Mouse (Mus musculus): ENCODE measurements around the gene Pex1. TPM values are rescaled to one million over a fixed set of nuclear protein-coding genes. Genes with fewer than 3 reads are reported as not detected.

Pex1 gene
- polyA plus RNA-seq, 1 experiment = 4.2 TPM

- no peak within 1 kb of the TSS for H3K4me2 ChIP-seq (ENCODE audit: low read depth)
- H3K27me3 ChIP-seq (ENCODE audit: control insufficient read depth, insufficient read depth, insufficient read length) = no peaks in the 10 kb centered on the region
- H3K4me3 ChIP-seq = no peak within 1 kb of the TSS
- H3K36me3 ChIP-seq (ENCODE audit: control insufficient read depth, insufficient read depth) = peaks cover 52% of the 10 kb centered on the region
- TF ChIP-seq TCF3 (IDR thresholded peaks at IDR 0.05; ENCODE audit: insufficient read length, low read depth) (no peak), POLR2AphosphoS2 (IDR thresholded peaks at IDR 0.05; ENCODE audit: insufficient read length, low read depth) (no peak), CEBPB (IDR thresholded peaks at IDR 0.05; ENCODE audit: insufficient read depth, poor library complexity, severe bottlenecking) (no peak), SRF (IDR thresholded peaks at IDR 0.05; ENCODE audit: control insufficient read depth, insufficient read length, low read depth) (no peak), USF1 (IDR thresholded peaks at IDR 0.05; ENCODE audit: low read depth) (no peak)
- no peaks in the 10 kb centered on the region for H3K79me2 ChIP-seq (ENCODE audit: control insufficient read depth, insufficient read depth)
- no peak within 1 kb of the TSS for H3ac ChIP-seq (ENCODE audit: control insufficient read depth, insufficient read length)
Observed at GRCm38 (mm10) chr5:3571266-3571665, 24.6 kb upstream of the Pex1 start, which contains the start of gene 1700109H08Rik. 1700109H08Rik (plus strand) TSS chr5:3571566.

- peaks cover 68% of the 10 kb centered on the region for H3K36me3 ChIP-seq (ENCODE audit: control insufficient read depth, insufficient read depth)
- no peaks in the 10 kb centered on the region for H3K27me3 ChIP-seq (ENCODE audit: control insufficient read depth, insufficient read depth, insufficient read length)
- no peak overlapping the region for H3K4me3 ChIP-seq
- TF ChIP-seq USF1 (IDR thresholded peaks at IDR 0.05; ENCODE audit: low read depth) = no peak
- no peak for TF ChIP-seq CEBPB (IDR thresholded peaks at IDR 0.05; ENCODE audit: insufficient read depth, poor library complexity, severe bottlenecking)
- no peak for TF ChIP-seq MAX (IDR thresholded peaks at IDR 0.05; ENCODE audit: low read depth)
- TF ChIP-seq SRF (IDR thresholded peaks at IDR 0.05; ENCODE audit: control insufficient read depth, insufficient read length, low read depth) = no peak
- no peak for TF ChIP-seq TCF12 (IDR thresholded peaks at IDR 0.05; ENCODE audit: insufficient read depth, poor library complexity, severe bottlenecking)
- TF ChIP-seq REST (IDR thresholded peaks at IDR 0.05; ENCODE audit: insufficient read depth, insufficient read length) = no peak
- no peak for TF ChIP-seq MYOD1 (IDR thresholded peaks at IDR 0.05; ENCODE audit: control insufficient read depth in 1 of 3, insufficient read length in 2 of 3, low read depth in 2 of 3)
- TF ChIP-seq POLR2AphosphoS2 (IDR thresholded peaks at IDR 0.05; ENCODE audit: insufficient read length, low read depth) = no peak
- no peak for TF ChIP-seq MYOG (IDR thresholded peaks at IDR 0.05; ENCODE audit: control insufficient read depth in 1 of 3, insufficient read depth in 1 of 3, insufficient read length in 2 of 3, low read depth in 2 of 3)
- no peak for TF ChIP-seq E2F4 (IDR thresholded peaks at IDR 0.05; ENCODE audit: insufficient read depth)
- TF ChIP-seq POLR2A (IDR thresholded peaks at IDR 0.05; ENCODE audit: insufficient read length, low read depth) = no peak
- no peak for TF ChIP-seq TCF3 (IDR thresholded peaks at IDR 0.05; ENCODE audit: insufficient read length, low read depth)
- H3K79me2 ChIP-seq (ENCODE audit: control insufficient read depth, insufficient read depth) = no peaks in the 10 kb centered on the region
- H3K4me2 ChIP-seq (ENCODE audit: low read depth) = no peak overlapping the region
- H3ac ChIP-seq (ENCODE audit: control insufficient read depth, insufficient read length) = no peak overlapping the region
Observed at GRCm38 (mm10) chr5:3574825-3575224, 21.0 kb upstream of the Pex1 start.

- Histone ChIP-seq H3K27me3 (ENCODE audit: control insufficient read depth, insufficient read depth, insufficient read length) (no peaks in the 10 kb centered on the region), H3K36me3 (ENCODE audit: control insufficient read depth, insufficient read depth) (peaks cover 66% of the 10 kb centered on the region), H3ac (ENCODE audit: control insufficient read depth, insufficient read length) (no peak overlapping the region), H3K4me3 (no peak overlapping the region), H3K4me2 (ENCODE audit: low read depth) (no peak overlapping the region), H3K79me2 (ENCODE audit: control insufficient read depth, insufficient read depth) (no peaks in the 10 kb centered on the region)
- no peak for TF ChIP-seq SRF (IDR thresholded peaks at IDR 0.05; ENCODE audit: control insufficient read depth, insufficient read length, low read depth)
- TF ChIP-seq POLR2AphosphoS2 (IDR thresholded peaks at IDR 0.05; ENCODE audit: insufficient read length, low read depth) = no peak
- no peak for TF ChIP-seq TCF3 (IDR thresholded peaks at IDR 0.05; ENCODE audit: insufficient read length, low read depth)
- TF ChIP-seq USF1 (IDR thresholded peaks at IDR 0.05; ENCODE audit: low read depth) = no peak
- TF ChIP-seq POLR2A (IDR thresholded peaks at IDR 0.05; ENCODE audit: insufficient read length, low read depth) = no peak
- TF ChIP-seq TCF12 (IDR thresholded peaks at IDR 0.05; ENCODE audit: insufficient read depth, poor library complexity, severe bottlenecking) = no peak
Observed at GRCm38 (mm10) chr5:3577939-3578338, 17.9 kb upstream of the Pex1 start.

GRCm38 (mm10) chr5:3579066-3579465 is 16.8 kb upstream of the Pex1 start:
- Histone ChIP-seq H3K27me3 (ENCODE audit: control insufficient read depth, insufficient read depth, insufficient read length) (no peaks in the 10 kb centered on the region), H3K79me2 (ENCODE audit: control insufficient read depth, insufficient read depth) (no peaks in the 10 kb centered on the region), H3K36me3 (ENCODE audit: control insufficient read depth, insufficient read depth) (peaks cover 67% of the 10 kb centered on the region), H3K4me3 (no peak overlapping the region), H3ac (ENCODE audit: control insufficient read depth, insufficient read length) (no peak overlapping the region), H3K4me2 (ENCODE audit: low read depth) (no peak overlapping the region)
- TF ChIP-seq SRF (IDR thresholded peaks at IDR 0.05; ENCODE audit: control insufficient read depth, insufficient read length, low read depth) = no peak
- TF ChIP-seq MAX (IDR thresholded peaks at IDR 0.05; ENCODE audit: low read depth) = no peak
- TF ChIP-seq POLR2A (IDR thresholded peaks at IDR 0.05; ENCODE audit: insufficient read length, low read depth) = no peak
- TF ChIP-seq USF1 (IDR thresholded peaks at IDR 0.05; ENCODE audit: low read depth) = no peak
- no peak for TF ChIP-seq TCF3 (IDR thresholded peaks at IDR 0.05; ENCODE audit: insufficient read length, low read depth)
- no peak for TF ChIP-seq CEBPB (IDR thresholded peaks at IDR 0.05; ENCODE audit: insufficient read depth, poor library complexity, severe bottlenecking)
- no peak for TF ChIP-seq REST (IDR thresholded peaks at IDR 0.05; ENCODE audit: insufficient read depth, insufficient read length)
- TF ChIP-seq MYOG (IDR thresholded peaks at IDR 0.05; ENCODE audit: control insufficient read depth in 1 of 3, insufficient read depth in 1 of 3, insufficient read length in 2 of 3, low read depth in 2 of 3) = no peak
- no peak for TF ChIP-seq E2F4 (IDR thresholded peaks at IDR 0.05; ENCODE audit: insufficient read depth)
- no peak for TF ChIP-seq TCF12 (IDR thresholded peaks at IDR 0.05; ENCODE audit: insufficient read depth, poor library complexity, severe bottlenecking)
- TF ChIP-seq POLR2AphosphoS2 (IDR thresholded peaks at IDR 0.05; ENCODE audit: insufficient read length, low read depth) = no peak
- no peak for TF ChIP-seq MYOD1 (IDR thresholded peaks at IDR 0.05; ENCODE audit: control insufficient read depth in 1 of 3, insufficient read length in 2 of 3, low read depth in 2 of 3)

- peak in 1 of 3 experiments; percentile 1 for TF ChIP-seq MYOG (IDR thresholded peaks at IDR 0.05; ENCODE audit: control insufficient read depth in 1 of 3, insufficient read depth in 1 of 3, insufficient read length in 2 of 3, low read depth in 2 of 3)
- no peak for TF ChIP-seq MAX (IDR thresholded peaks at IDR 0.05; ENCODE audit: low read depth)
- peak; percentile 65 for TF ChIP-seq USF1 (IDR thresholded peaks at IDR 0.05; ENCODE audit: low read depth)
- peak; percentile 50 for TF ChIP-seq POLR2A (IDR thresholded peaks at IDR 0.05; ENCODE audit: insufficient read length, low read depth)
- TF ChIP-seq CEBPB (IDR thresholded peaks at IDR 0.05; ENCODE audit: insufficient read depth, poor library complexity, severe bottlenecking) = no peak
- TF ChIP-seq MYOD1 (IDR thresholded peaks at IDR 0.05; ENCODE audit: control insufficient read depth in 1 of 3, insufficient read length in 2 of 3, low read depth in 2 of 3) = peak in 2 of 3 experiments; percentile 10 to 43
- no peak for TF ChIP-seq TCF12 (IDR thresholded peaks at IDR 0.05; ENCODE audit: insufficient read depth, poor library complexity, severe bottlenecking)
- Histone ChIP-seq H3K36me3 (ENCODE audit: control insufficient read depth, insufficient read depth) (no peaks in the 10 kb centered on the region), H3K27me3 (ENCODE audit: control insufficient read depth, insufficient read depth, insufficient read length) (no peaks in the 10 kb centered on the region), H3K79me2 (ENCODE audit: control insufficient read depth, insufficient read depth) (peaks cover 7% of the 10 kb centered on the region), H3ac (ENCODE audit: control insufficient read depth, insufficient read length) (peak within 1 kb of the TSS; percentile 87), H3K4me3 (peak within 1 kb of the TSS; percentile 93), H3K4me2 (ENCODE audit: low read depth) (peak within 1 kb of the TSS; percentile 86)
Observed at GRCm38 (mm10) chr5:3596399-3596766, 517 bp downstream of the Pex1 start, which contains the start of gene Rbm48. Rbm48 (minus strand) TSS chr5:3596585.
